Mouse (Mus musculus) retina, embryonic 14.5 days (tissue): ENCODE results near the gene Iqck.
A peak's percentile ranks its signal among the peaks of the same experiment; 100 is the strongest.

Source experiments
- DNase-seq: peaks from one replicate; pipeline ENCODE4 v3.0.0-alpha.2; 2015; ENCODE audit warnings: low spot score

The Iqck gene

GRCm38 (mm10) chr7:118850676-118851290 is 4.8 kb upstream of the Iqck start:
- no peak for DNase-seq

- no peak for DNase-seq
These were observed 4.0 kb upstream of the Iqck start for GRCm38 (mm10) chr7:118851571-118851970.

GRCm38 (mm10) chr7:118852611-118853010 is 2.9 kb upstream of the Iqck start:
- no peak for DNase-seq

- DNase-seq: no peak
These were observed 946 bp upstream of the Iqck start for GRCm38 (mm10) chr7:118854606-118855005.

GRCm38 (mm10) chr7:118855877-118856304 is 339 bp downstream of the Iqck start, which contains the start of gene Knop1:
Gene Knop1 (minus strand): TSS chr7:118856254.
- DNase-seq: no peak

GRCm38 (mm10) chr7:118858640-118859039 is 3.1 kb downstream of the Iqck start:
- DNase-seq: no peak

- DNase-seq: no peak
These were observed 9.8 kb downstream of the Iqck start for GRCm38 (mm10) chr7:118865362-118865761.

GRCm38 (mm10) chr7:118879466-118880029 is 24.0 kb downstream of the Iqck start:
- DNase-seq: no peak

GRCm38 (mm10) chr7:118883957-118884356 is 28.4 kb downstream of the Iqck start:
- DNase-seq: no peak

- no peak for DNase-seq
These were observed 29.4 kb downstream of the Iqck start for GRCm38 (mm10) chr7:118884969-118885368.

- DNase-seq: no peak
These were observed 31.9 kb downstream of the Iqck start for GRCm38 (mm10) chr7:118887303-118888055.

- DNase-seq: peak; percentile 20
These were observed 33.6 kb downstream of the Iqck start for GRCm38 (mm10) chr7:118889046-118889680.

GRCm38 (mm10) chr7:118895469-118896450 is 40.2 kb downstream of the Iqck start:
- DNase-seq: no peak

GRCm38 (mm10) chr7:118898063-118898462 is 42.5 kb downstream of the Iqck start:
- no peak for DNase-seq

- no peak for DNase-seq
These were observed 44.5 kb downstream of the Iqck start for GRCm38 (mm10) chr7:118900090-118900489.

GRCm38 (mm10) chr7:118902944-118903343 is 47.4 kb downstream of the Iqck start:
- no peak for DNase-seq

GRCm38 (mm10) chr7:118903879-118904278 is 48.3 kb downstream of the Iqck start:
- DNase-seq: no peak

- no peak for DNase-seq
These were observed 49.0 kb downstream of the Iqck start for GRCm38 (mm10) chr7:118904530-118904929.

- no peak for DNase-seq
These were observed 53.5 kb downstream of the Iqck start for GRCm38 (mm10) chr7:118908961-118909515.

GRCm38 (mm10) chr7:118910464-118910863 is 54.9 kb downstream of the Iqck start:
- DNase-seq: no peak

GRCm38 (mm10) chr7:118911170-118911569 is 55.6 kb downstream of the Iqck start:
- DNase-seq: no peak
